Mouse (Mus musculus) liver, embryonic 14.5 days (tissue): Measurements from ENCODE around the gene Zfp711.

Experiments
- CTCF ChIP-seq: IDR thresholded peaks from 2 replicates; pipeline ENCODE4 v1.5.1; 2016; ENCODE audit warnings: antibody characterized with exemption, low read depth, control low read depth
- EP300 ChIP-seq: IDR thresholded peaks from 2 replicates; pipeline ENCODE4 v1.6.1; 2016; ENCODE audit warnings: antibody characterized with exemption, low read depth

GRCm38 (mm10) chrX:112675525-112675924 lies 75.2 kb downstream of the Zfp711 start:
- TF ChIP-seq CTCF, result no peak
- no peak for TF ChIP-seq EP300
